8 mouse cellular contexts compared by ENCODE assay signal in genomic region chr4:141010526-141010925, GRCm38 (mm10). TPM values are rescaled to one million over a fixed set of nuclear protein-coding genes. Genes with fewer than 3 reads are reported as not detected.
DNase-seq lines count a peak whose midpoint lies in the region; ATAC-seq and TF ChIP-seq lines count a peak whose summit lies in the region.

No protein-coding gene starts in this region.

- H3K4me3 ChIP-seq in forebrain, embryonic 12.5 days (replicated peaks): peak overlapping the region; percentile 77
- peak overlapping the region; percentile 54 for H3K4me3 ChIP-seq in intestine, postnatal 0 days (ENCODE audit: low read depth, low read length)
- peak overlapping the region; percentile 83 for H3K4me3 ChIP-seq in midbrain, embryonic 11.5 days (ENCODE audit: low read depth, low read length)

- ATAC-seq in forebrain, embryonic 12.5 days (ENCODE audit: low FRiP score): peak; percentile 85
- no peak for ATAC-seq in intestine, postnatal 0 days
- peak; percentile 80 for ATAC-seq in midbrain, embryonic 11.5 days (ENCODE audit: low FRiP score)

- H3K9ac ChIP-seq in forebrain, embryonic 12.5 days: peak overlapping the region; percentile 87
- peak overlapping the region; percentile 69 for H3K9ac ChIP-seq in intestine, postnatal 0 days (ENCODE audit: low read depth, low read length)
- peak overlapping the region; percentile 93 for H3K9ac ChIP-seq in midbrain, embryonic 11.5 days (ENCODE audit: low read length)

- DNase-seq in ovary, postnatal 36 days (ENCODE audit: low spot score): peak; percentile 58
- no peak for DNase-seq in ovary, postnatal 14 days (ENCODE audit: low spot score)
- peak; percentile 98 for DNase-seq in midbrain, embryonic 11.5 days (ENCODE audit: low spot score, missing footprints)
- DNase-seq in urinary bladder, adult 2 months (ENCODE audit: low spot score): no peak
- no peak for DNase-seq in spleen, postnatal 10 days (ENCODE audit: low spot score in 2 of 2)
- no peak for DNase-seq in layer of hippocampus, adult 11-12 months (ENCODE audit: low spot score)

- under 1% methylated on average over 26 of the region's 26 CpGs for WGBS in forebrain, embryonic 12.5 days
- WGBS in intestine, postnatal 0 days: under 1% methylated on average over 26 of the region's 26 CpGs
- WGBS in midbrain, embryonic 11.5 days: 2% methylated on average over 26 of the region's 26 CpGs

- H3K27ac ChIP-seq in forebrain, embryonic 12.5 days: peak overlapping the region; percentile 82
- peak overlapping the region; percentile 28 for H3K27ac ChIP-seq in intestine, postnatal 0 days (ENCODE audit: low read depth, low read length)
- H3K27ac ChIP-seq in midbrain, embryonic 11.5 days (ENCODE audit: low read depth, low read length): peak overlapping the region; percentile 70

- H3K4me1 ChIP-seq in forebrain, embryonic 12.5 days: peaks cover 26% of the 10 kb centered on the region
- H3K4me1 ChIP-seq in intestine, postnatal 0 days (replicated peaks; ENCODE audit: control insufficient read depth, insufficient read depth, low read length): 0 out of 2 replicates have a peak, but pooled peaks cover 4% of the 10 kb centered on the region
- peaks cover 21% of the 10 kb centered on the region for H3K4me1 ChIP-seq in midbrain, embryonic 11.5 days (ENCODE audit: control insufficient read depth, insufficient read depth, low read length)

- H3K27me3 ChIP-seq in forebrain, embryonic 12.5 days: no peaks in the 10 kb centered on the region
- peaks cover 5% of the 10 kb centered on the region; the same call in 1 of the 2 replicates for H3K27me3 ChIP-seq in intestine, postnatal 0 days (replicated peaks; ENCODE audit: control insufficient read depth, insufficient read depth, low read length)
- H3K27me3 ChIP-seq in midbrain, embryonic 11.5 days (ENCODE audit: control insufficient read depth, insufficient read depth, low read length): no peaks in the 10 kb centered on the region

- H3K9me3 ChIP-seq in forebrain, embryonic 12.5 days: 0 out of 2 replicates have a peak, but pooled peaks cover 3% of the 10 kb centered on the region
- H3K9me3 ChIP-seq in intestine, postnatal 0 days (ENCODE audit: control insufficient read depth): no peaks in the 10 kb centered on the region
- no peaks in the 10 kb centered on the region for H3K9me3 ChIP-seq in midbrain, embryonic 11.5 days (ENCODE audit: control insufficient read depth, low read length)

- peak overlapping the region; percentile 80 for H3K4me2 ChIP-seq in forebrain, embryonic 12.5 days
- H3K4me2 ChIP-seq in intestine, postnatal 0 days (replicated peaks; ENCODE audit: low read depth): peak overlapping the region; percentile 70
- H3K4me2 ChIP-seq in midbrain, embryonic 11.5 days: peak overlapping the region; percentile 75

- H3K36me3 ChIP-seq in forebrain, embryonic 12.5 days (replicated peaks): peaks cover 55% of the 10 kb centered on the region
- H3K36me3 ChIP-seq in intestine, postnatal 0 days (ENCODE audit: control insufficient read depth, insufficient read depth): peaks cover 24% of the 10 kb centered on the region; the same call in 1 of the 2 replicates
- peaks cover 19% of the 10 kb centered on the region for H3K36me3 ChIP-seq in midbrain, embryonic 11.5 days (ENCODE audit: control insufficient read depth, insufficient read depth, low read length)

- TF ChIP-seq CTCF in intestine, postnatal 0 days (IDR thresholded peaks at IDR 0.05; ENCODE audit: low read depth): no peak

RNA-seq across cellular contexts. Expression of gene Mfap2, which starts 0.3 kb away (rescaled TPM):
- 250 and 275 TPM in 2 replicates for polyA plus RNA-seq in forebrain, embryonic 12.5 days (2016; fragmentation: Nextera tagmentation; extraction: Ambion mirVana)
- polyA plus RNA-seq in intestine, postnatal 0 days (2015; fragmentation: Nextera tagmentation; extraction: Ambion mirVana): 117 and 138 TPM in 2 replicates
- polyA plus RNA-seq in midbrain, embryonic 11.5 days (2014; fragmentation: Nextera tagmentation; extraction: Ambion mirVana): 250 and 254 TPM in 2 replicates
- 37.6 and 37.9 TPM in 2 replicates for polyA plus RNA-seq in urinary bladder, adult 2 months (2012; rRNA removed)

RNA-seq across cellular contexts. Expression of gene Atp13a2, which starts 23.9 kb away (rescaled TPM):
- polyA plus RNA-seq in forebrain, embryonic 12.5 days (2016; fragmentation: Nextera tagmentation; extraction: Ambion mirVana): 75.5 and 82.3 TPM in 2 replicates
- polyA plus RNA-seq in intestine, postnatal 0 days (2015; fragmentation: Nextera tagmentation; extraction: Ambion mirVana): 10.9 and 11.7 TPM in 2 replicates
- polyA plus RNA-seq in midbrain, embryonic 11.5 days (2014; fragmentation: Nextera tagmentation; extraction: Ambion mirVana): 28.5 and 33.4 TPM in 2 replicates
- 49.5 and 57.3 TPM in 2 replicates for polyA plus RNA-seq in urinary bladder, adult 2 months (2012; rRNA removed)

RNA-seq across cellular contexts. Expression of gene Sdhb, which starts 49.5 kb away (rescaled TPM):
- 380 and 396 TPM in 2 replicates for polyA plus RNA-seq in forebrain, embryonic 12.5 days (2016; fragmentation: Nextera tagmentation; extraction: Ambion mirVana)
- 588 and 627 TPM in 2 replicates for polyA plus RNA-seq in intestine, postnatal 0 days (2015; fragmentation: Nextera tagmentation; extraction: Ambion mirVana)
- 411 and 422 TPM in 2 replicates for polyA plus RNA-seq in midbrain, embryonic 11.5 days (2014; fragmentation: Nextera tagmentation; extraction: Ambion mirVana)
- 175 and 188 TPM in 2 replicates for polyA plus RNA-seq in urinary bladder, adult 2 months (2012; rRNA removed)

RNA-seq across cellular contexts. Expression of gene Crocc, which starts 49.8 kb away (rescaled TPM):
- polyA plus RNA-seq in forebrain, embryonic 12.5 days (2016; fragmentation: Nextera tagmentation; extraction: Ambion mirVana): 15.4 and 17.4 TPM in 2 replicates
- polyA plus RNA-seq in intestine, postnatal 0 days (2015; fragmentation: Nextera tagmentation; extraction: Ambion mirVana): 1.3 and 1.5 TPM in 2 replicates
- polyA plus RNA-seq in midbrain, embryonic 11.5 days (2014; fragmentation: Nextera tagmentation; extraction: Ambion mirVana): 6.3 and 8.3 TPM in 2 replicates
- 27.0 and 30.8 TPM in 2 replicates for polyA plus RNA-seq in urinary bladder, adult 2 months (2012; rRNA removed)

Comparison
In these comparisons a context has a peak if more than half of its experiments do, and no peak if none do; other contexts are left out.
1. DNase-seq: peak in ovary, postnatal 36 days (single experiment) and midbrain, embryonic 11.5 days (single experiment); none in ovary, postnatal 14 days (single experiment), urinary bladder, adult 2 months (single experiment), spleen, postnatal 10 days (0 of 2) and layer of hippocampus, adult 11-12 months (single experiment).
2. H3K27ac ChIP-seq: peak in every context shown above with its lines; median percentile 82 in forebrain, embryonic 12.5 days; 70 in midbrain, embryonic 11.5 days; 28 in intestine, postnatal 0 days.
3. Peak in every context shown above with its lines, with median percentiles within 50 percentile points of each other: H3K4me2 ChIP-seq, H3K4me3 ChIP-seq and H3K9ac ChIP-seq.